Mouse (Mus musculus) limb, embryonic 10.5 days (tissue): ENCODE data around the gene AI597479. TPM values are rescaled to one million over a fixed set of nuclear protein-coding genes. Genes with fewer than 3 reads are reported as not detected.

Source experiments
- DNase-seq: peaks from one replicate; pipeline ENCODE4 v3.0.0-alpha.2; 2017; ENCODE audit warnings: low spot score
- H3K27ac ChIP-seq: fragments of 300-500 bp; sonication (generic); 2 replicates; pipeline ENCODE4 v1.5.1; 2016; ENCODE audit warnings: mild to moderate bottlenecking
- H3K27me3 ChIP-seq: fragments of 300-500 bp; sonication (generic); 2 replicates; pipeline ENCODE4 v1.6.1; 2016; ENCODE audit warnings: low read depth, mild to moderate bottlenecking; ENCODE audit not compliant: poor library complexity, severe bottlenecking
- H3K36me3 ChIP-seq: fragments of 300-500 bp; sonication (generic); 2 replicates; pipeline ENCODE4 v1.6.1; 2016; ENCODE audit warnings: mild to moderate bottlenecking, moderate library complexity
- H3K4me1 ChIP-seq: fragments of 300-500 bp; sonication (generic); 2 replicates; pipeline ENCODE4 v1.6.1; 2016
- H3K4me3 ChIP-seq: fragments of 300-500 bp; sonication (generic); 2 replicates; pipeline ENCODE4 v1.5.1; 2016; ENCODE audit warnings: mild to moderate bottlenecking, moderate library complexity
- H3K9me3 ChIP-seq: fragments of 300-500 bp; sonication (generic); replicated peaks from 2 replicates; pipeline ENCODE4 v1.6.1; 2016; ENCODE audit warnings: mild to moderate bottlenecking
- WGBS: fragments of 180-500 bp; shearing (Covaris S2); methylation state at CpG from one replicate; pipeline ENCODE4 v1.1.7; 2016; 5-methylcytosine and 5-hydroxymethylcytosine counted together
- polyA plus RNA-seq: library from polyadenylated mRNA; unstranded; fragments of >200 nt; fragmentation: Nextera tagmentation; extraction: Ambion mirVana; gene quantifications from 2 replicates; pipeline ENCODE4 v1.2.1, GENCODE M21; 2016

AI597479 gene
- polyA plus RNA-seq, 1 experiment from 2014 or later: 40.8 TPM

- no peak overlapping the region for H3K4me3 ChIP-seq
- H3K27me3 ChIP-seq: no peaks in the 10 kb centered on the region
- no peaks in the 10 kb centered on the region for H3K36me3 ChIP-seq
- no peak overlapping the region for H3K27ac ChIP-seq
- no peaks in the 10 kb centered on the region for H3K9me3 ChIP-seq
- H3K4me1 ChIP-seq: no peaks in the 10 kb centered on the region
- no peak for DNase-seq
- WGBS: 70% methylated on average over 2 of the region's 2 CpGs
These were observed 49.0 kb downstream of the AI597479 start for GRCm38 (mm10) chr1:43147474-43147873.

- Histone ChIP-seq H3K9me3 (no peaks in the 10 kb centered on the region), H3K4me1 (no peaks in the 10 kb centered on the region), H3K36me3 (no peaks in the 10 kb centered on the region), H3K27me3 (no peaks in the 10 kb centered on the region), H3K27ac (no peak overlapping the region), H3K4me3 (no peak overlapping the region)
- DNase-seq: no peak
- WGBS: 75% methylated on average over 3 of the region's 3 CpGs
These were observed 51.7 kb downstream of the AI597479 start for GRCm38 (mm10) chr1:43150225-43150624.

GRCm38 (mm10) chr1:43152626-43153025 is 54.1 kb downstream of the AI597479 start:
- Histone ChIP-seq H3K4me1 (no peaks in the 10 kb centered on the region), H3K27ac (no peak overlapping the region), H3K27me3 (no peaks in the 10 kb centered on the region), H3K36me3 (no peaks in the 10 kb centered on the region), H3K9me3 (no peaks in the 10 kb centered on the region), H3K4me3 (no peak overlapping the region)
- DNase-seq: no peak
- 89% methylated on average over 4 of the region's 4 CpGs for WGBS

- Histone ChIP-seq H3K27ac (no peak overlapping the region), H3K36me3 (no peaks in the 10 kb centered on the region), H3K9me3 (no peaks in the 10 kb centered on the region), H3K4me1 (no peaks in the 10 kb centered on the region), H3K27me3 (no peaks in the 10 kb centered on the region), H3K4me3 (no peak overlapping the region)
- DNase-seq: no peak
- WGBS: 86% methylated on average over 5 of the region's 5 CpGs
These were observed 55.0 kb downstream of the AI597479 start for GRCm38 (mm10) chr1:43153538-43153937.

- H3K36me3 ChIP-seq: no peaks in the 10 kb centered on the region
- H3K4me3 ChIP-seq: no peak overlapping the region
- DNase-seq: no peak
- no peaks in the 10 kb centered on the region for H3K27me3 ChIP-seq
- no peaks in the 10 kb centered on the region for H3K4me1 ChIP-seq
- WGBS: 90% methylated on average over 2 of the region's 2 CpGs
- no peaks in the 10 kb centered on the region for H3K9me3 ChIP-seq
- no peak overlapping the region for H3K27ac ChIP-seq
These were observed 56.0 kb downstream of the AI597479 start for GRCm38 (mm10) chr1:43154491-43154890.

- Histone ChIP-seq H3K4me3 (no peak overlapping the region), H3K9me3 (no peaks in the 10 kb centered on the region), H3K27me3 (peaks cover 8% of the 10 kb centered on the region; the same call in 1 of the 2 replicates), H3K27ac (no peak overlapping the region), H3K4me1 (peaks cover 2% of the 10 kb centered on the region), H3K36me3 (no peaks in the 10 kb centered on the region)
- WGBS: 76% methylated on average over 2 of the region's 2 CpGs
- DNase-seq: no peak
These were observed 59.4 kb downstream of the AI597479 start for GRCm38 (mm10) chr1:43157907-43158306.

- WGBS: 92% methylated on average over 4 of the region's 4 CpGs
- Histone ChIP-seq H3K9me3 (no peaks in the 10 kb centered on the region), H3K36me3 (no peaks in the 10 kb centered on the region), H3K4me1 (peaks cover 15% of the 10 kb centered on the region), H3K4me3 (no peak overlapping the region), H3K27ac (no peak overlapping the region), H3K27me3 (peaks cover 13% of the 10 kb centered on the region)
- DNase-seq: no peak
These were observed 60.9 kb downstream of the AI597479 start for GRCm38 (mm10) chr1:43159429-43159828.

GRCm38 (mm10) chr1:43162394-43162793 is 63.9 kb downstream of the AI597479 start:
- H3K27ac ChIP-seq: no peak overlapping the region
- no peak overlapping the region for H3K4me3 ChIP-seq
- H3K27me3 ChIP-seq: peaks cover 18% of the 10 kb centered on the region
- H3K36me3 ChIP-seq: no peaks in the 10 kb centered on the region
- H3K9me3 ChIP-seq: no peaks in the 10 kb centered on the region
- 81% methylated on average over 3 of the region's 3 CpGs for WGBS
- no peak for DNase-seq
- H3K4me1 ChIP-seq: peaks cover 15% of the 10 kb centered on the region

- Histone ChIP-seq H3K9me3 (no peaks in the 10 kb centered on the region), H3K36me3 (no peaks in the 10 kb centered on the region), H3K27ac (peak overlapping the region; percentile 84), H3K4me3 (peak overlapping the region; percentile 62), H3K4me1 (peaks cover 21% of the 10 kb centered on the region), H3K27me3 (peaks cover 18% of the 10 kb centered on the region)
- DNase-seq: no peak
- WGBS: 6% methylated on average over 6 of the region's 6 CpGs
These were observed 64.6 kb downstream of the AI597479 start for GRCm38 (mm10) chr1:43163084-43163466.

GRCm38 (mm10) chr1:43163467-43164418 is 65.2 kb downstream of the AI597479 start:
- Histone ChIP-seq H3K4me1 (peaks cover 23% of the 10 kb centered on the region), H3K27me3 (peaks cover 18% of the 10 kb centered on the region), H3K9me3 (no peaks in the 10 kb centered on the region), H3K36me3 (no peaks in the 10 kb centered on the region), H3K4me3 (peak overlapping the region; percentile 62), H3K27ac (peak overlapping the region; percentile 84)
- peak; percentile 80 for DNase-seq
- 5% methylated on average over 61 of the region's 61 CpGs for WGBS

- H3K27ac ChIP-seq: no peak overlapping the region
- 94% methylated on average over 5 of the region's 5 CpGs for WGBS
- H3K4me1 ChIP-seq: peaks cover 23% of the 10 kb centered on the region
- DNase-seq: no peak
- H3K36me3 ChIP-seq: no peaks in the 10 kb centered on the region
- no peak overlapping the region for H3K4me3 ChIP-seq
- peaks cover 18% of the 10 kb centered on the region for H3K27me3 ChIP-seq
- H3K9me3 ChIP-seq: no peaks in the 10 kb centered on the region
These were observed 66.1 kb downstream of the AI597479 start for GRCm38 (mm10) chr1:43164582-43164981.
